Mouse (Mus musculus) frontal cortex, adult 2 months (tissue): ENCODE results near the gene Tmem260. TPM values are rescaled to one million over a fixed set of nuclear protein-coding genes. Genes with fewer than 3 reads are reported as not detected.
A peak's percentile ranks its signal among the peaks of the same experiment; 100 is the strongest.

Source experiments
- DNase-seq, 2 experiments: peaks; one replicate each; pipeline ENCODE4 v3.0.0; 2022; ENCODE audit warnings: low spot score in 1 of 2; ENCODE audit errors: extremely low spot score in 1 of 2
- polyA plus RNA-seq: library from polyadenylated mRNA; depleted of rRNA; stranded (reverse); fragments of >200 nt; gene quantifications from 2 replicates; pipeline ENCODE4 v1.2.3, GENCODE M21; 2012

Gene Tmem260
- polyA plus RNA-seq, 1 experiment: 20.3 TPM

DNA sequence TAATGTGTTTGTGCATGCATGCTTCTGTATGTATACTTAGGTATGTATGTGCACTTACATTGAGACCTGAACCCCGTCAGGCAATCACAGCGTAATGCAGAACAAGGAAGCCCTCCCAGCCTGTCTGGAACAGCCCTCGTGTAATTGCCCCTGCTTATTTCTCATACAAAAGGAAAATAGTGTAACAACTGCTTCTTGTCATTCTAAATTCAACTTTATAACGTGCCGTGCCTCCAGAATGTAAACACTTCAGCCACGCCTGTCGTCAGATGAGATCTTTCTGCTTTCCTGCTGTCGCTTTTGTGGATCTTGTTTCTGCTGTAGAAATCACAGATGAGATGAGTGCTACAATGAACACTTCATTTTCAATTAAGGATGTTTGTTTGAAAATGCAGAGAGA is 30.4 kb downstream of the Tmem260 start:
- no peak for DNase-seq

- DNase-seq: peak; percentile 35 to 58
These were observed 35.7 kb downstream of the Tmem260 start for GRCm38 (mm10) chr14:48481591-48481990.

DNA sequence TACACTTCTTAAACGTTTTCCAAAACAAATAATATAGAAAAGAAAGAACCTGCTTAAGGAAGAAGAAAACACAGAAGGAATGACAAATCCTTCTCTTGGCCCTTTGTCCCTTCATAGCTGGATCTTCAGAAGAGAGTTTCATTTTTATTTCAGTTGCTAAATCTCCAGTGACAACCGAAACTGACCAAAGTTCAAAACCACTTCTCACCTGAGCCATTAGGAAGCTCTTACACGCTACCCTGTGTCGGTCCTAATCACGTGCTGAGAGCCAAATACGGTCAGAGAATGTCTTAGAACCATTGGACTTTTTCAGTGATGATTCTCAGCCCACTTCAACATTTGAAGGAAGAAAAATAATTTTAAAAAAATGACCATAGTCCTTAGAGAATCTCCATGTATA is 36.8 kb downstream of the Tmem260 start:
- no peak for DNase-seq

GRCm38 (mm10) chr14:48493896-48494295 is 48.0 kb downstream of the Tmem260 start:
- DNase-seq: peak in 1 of 2 experiments; percentile 42

DNA sequence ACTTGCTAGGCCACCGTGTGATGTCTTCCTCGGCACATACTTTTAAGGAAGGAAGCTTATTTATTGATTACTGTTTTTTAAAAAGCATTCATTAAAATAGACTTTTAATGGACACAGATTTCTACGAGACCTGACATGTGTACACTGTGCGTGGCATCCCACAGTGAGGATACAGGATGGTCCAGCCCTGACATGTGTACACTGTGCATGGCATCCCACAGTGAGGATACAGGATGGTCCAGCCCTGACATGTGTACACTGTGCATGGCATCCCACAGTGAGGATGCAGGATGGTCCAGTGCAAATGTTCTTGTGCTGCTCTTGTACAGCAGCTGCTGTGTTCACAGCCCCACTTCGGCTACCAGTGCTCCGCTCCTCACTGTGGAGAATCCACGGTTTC is 56.6 kb downstream of the Tmem260 start:
- no peak for DNase-seq

DNA sequence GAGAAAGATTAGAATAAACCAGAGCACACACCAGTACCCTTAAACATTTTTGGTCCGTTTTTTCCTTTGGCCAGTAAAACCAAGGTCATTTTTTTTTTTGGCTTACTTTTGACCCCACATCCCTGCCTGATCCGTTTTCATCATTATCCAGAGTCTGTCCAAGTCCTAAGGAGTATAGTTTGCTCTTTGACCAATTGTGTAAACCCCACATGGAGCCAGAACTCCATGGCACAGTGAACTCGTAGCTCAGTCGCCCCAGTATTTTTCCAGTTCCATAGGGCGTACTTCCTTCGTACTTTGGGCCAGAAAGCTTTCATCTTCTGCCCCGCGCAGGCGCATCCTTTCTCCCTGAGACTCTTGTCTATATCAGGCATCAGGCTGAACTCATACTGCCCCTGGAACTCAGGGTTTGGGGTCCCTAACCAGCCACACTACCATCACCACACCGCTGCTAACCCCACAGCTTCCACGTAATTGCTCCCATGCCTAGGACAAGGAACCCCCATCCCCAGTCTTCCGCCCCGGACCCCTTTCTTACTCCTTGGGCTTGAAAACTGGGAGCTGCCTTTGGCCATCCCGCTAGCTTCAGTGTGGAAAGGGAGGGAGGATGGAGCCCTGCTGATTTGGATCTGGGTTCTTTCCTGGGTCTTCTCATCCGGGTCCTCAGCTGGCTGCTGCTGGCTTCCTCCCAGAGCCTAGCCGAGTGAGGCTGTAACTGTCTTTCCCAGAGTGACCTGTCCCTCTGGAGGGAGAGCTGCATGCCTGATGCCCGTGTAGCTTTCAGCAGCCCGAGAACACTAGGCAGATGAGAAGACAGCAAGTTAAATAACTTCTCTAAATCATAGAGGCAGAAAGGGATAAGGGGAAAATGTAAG is 58.0 kb downstream of the Tmem260 start:
- no peak for DNase-seq

- DNase-seq: no peak
These were observed 58.6 kb downstream of the Tmem260 start for GRCm38 (mm10) chr14:48504566-48504950.

DNA sequence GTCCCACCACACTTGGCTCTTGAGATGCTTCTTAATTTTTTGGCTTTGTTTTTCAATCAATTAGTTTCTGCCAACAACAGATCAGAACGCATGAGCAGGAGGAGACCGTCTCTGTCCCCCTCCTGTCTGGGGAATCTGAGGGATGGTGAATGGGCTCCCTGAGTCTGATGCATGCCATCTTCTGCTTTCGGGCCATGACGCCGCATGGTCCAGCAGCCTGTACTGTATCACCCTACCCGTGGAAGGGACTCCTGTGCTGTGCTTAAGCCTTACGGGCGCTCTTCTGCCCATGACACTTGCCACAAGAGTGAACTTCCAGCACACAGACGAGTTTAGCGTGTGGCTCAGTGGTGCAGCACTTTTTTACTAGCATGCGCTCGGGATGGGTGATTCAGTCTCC is 59.7 kb downstream of the Tmem260 start:
- DNase-seq: no peak

DNA sequence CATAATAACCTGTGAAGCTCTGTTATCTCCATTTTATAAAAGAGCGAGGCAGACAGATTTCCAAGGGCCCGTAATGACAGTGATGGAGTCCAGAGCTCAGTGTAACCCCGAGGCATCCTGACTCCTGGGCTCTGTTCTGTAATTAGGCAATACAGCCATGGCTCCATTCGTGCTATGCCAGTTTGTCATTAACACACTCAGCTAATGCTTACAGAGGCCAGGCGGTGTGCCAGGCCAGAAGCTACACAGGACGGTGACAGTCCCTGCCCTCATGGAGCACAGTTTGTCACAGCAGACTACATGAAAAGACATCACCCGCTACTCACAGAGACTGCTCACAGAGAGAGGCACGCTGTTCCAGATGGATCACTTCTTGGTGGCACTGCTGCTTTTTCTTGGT is 61.5 kb downstream of the Tmem260 start:
- DNase-seq: no peak

DNA sequence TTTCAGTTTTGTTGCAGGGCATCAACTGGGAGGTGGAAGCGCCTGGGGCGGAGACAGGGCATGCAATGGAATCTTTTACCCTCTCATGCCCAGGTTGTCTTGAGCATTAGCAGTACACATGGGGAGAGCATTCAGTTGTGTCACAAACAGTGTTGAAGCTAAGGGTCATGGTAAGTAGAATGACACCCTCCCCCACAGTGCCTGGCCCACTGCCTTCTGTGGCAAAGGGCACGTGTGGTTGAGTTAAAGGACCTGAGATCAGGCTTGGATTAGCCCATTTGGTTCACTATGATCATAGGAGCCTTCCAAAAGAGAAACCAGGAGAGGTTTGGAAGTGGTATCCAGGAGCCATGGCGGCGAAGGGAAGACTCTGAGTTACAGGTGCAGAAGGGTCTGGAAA is 63.2 kb downstream of the Tmem260 start:
- DNase-seq: no peak

DNA sequence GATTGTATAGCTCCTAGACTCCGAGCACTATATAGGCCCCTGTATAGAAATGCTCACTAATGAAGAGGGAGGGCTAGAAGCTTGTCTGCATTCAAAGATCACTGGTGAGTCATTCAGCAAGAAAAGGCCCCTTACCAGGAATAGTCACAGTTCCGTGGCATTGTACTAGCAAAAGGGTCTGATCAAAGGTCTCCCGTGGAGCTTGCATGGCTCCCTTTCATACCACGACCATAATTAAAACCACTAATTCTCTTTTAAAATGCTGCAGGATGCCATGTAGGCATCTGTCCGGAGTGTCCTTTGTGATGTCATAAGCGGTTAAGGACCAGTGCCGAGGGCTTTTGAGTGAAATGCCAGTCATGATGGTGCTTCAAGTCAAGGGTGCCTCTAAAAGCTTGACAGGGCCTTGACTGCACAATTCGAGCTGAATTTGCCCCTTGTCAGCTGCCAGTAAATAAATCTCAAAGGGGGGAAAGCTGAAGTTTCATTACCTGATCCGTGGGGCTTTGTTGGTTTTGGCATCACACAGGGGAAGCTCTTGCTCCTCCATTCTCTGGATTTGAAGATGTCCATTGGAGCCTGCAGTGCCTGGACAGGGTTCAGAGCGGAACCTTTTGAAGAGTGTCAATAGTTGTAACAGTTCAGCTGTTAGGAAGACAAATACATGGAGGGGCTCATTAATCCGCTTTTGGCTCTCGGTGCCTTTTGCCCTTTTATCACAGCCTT is 67.3 kb downstream of the Tmem260 start:
- DNase-seq: no peak

GRCm38 (mm10) chr14:48513824-48514493 is 68.0 kb downstream of the Tmem260 start:
- DNase-seq: no peak

GRCm38 (mm10) chr14:48514620-48515019 is 68.7 kb downstream of the Tmem260 start:
- no peak for DNase-seq

- DNase-seq: no peak
These were observed 69.6 kb downstream of the Tmem260 start for GRCm38 (mm10) chr14:48515538-48515937.

GRCm38 (mm10) chr14:48523361-48523760 is 77.4 kb downstream of the Tmem260 start:
- DNase-seq: no peak

DNA sequence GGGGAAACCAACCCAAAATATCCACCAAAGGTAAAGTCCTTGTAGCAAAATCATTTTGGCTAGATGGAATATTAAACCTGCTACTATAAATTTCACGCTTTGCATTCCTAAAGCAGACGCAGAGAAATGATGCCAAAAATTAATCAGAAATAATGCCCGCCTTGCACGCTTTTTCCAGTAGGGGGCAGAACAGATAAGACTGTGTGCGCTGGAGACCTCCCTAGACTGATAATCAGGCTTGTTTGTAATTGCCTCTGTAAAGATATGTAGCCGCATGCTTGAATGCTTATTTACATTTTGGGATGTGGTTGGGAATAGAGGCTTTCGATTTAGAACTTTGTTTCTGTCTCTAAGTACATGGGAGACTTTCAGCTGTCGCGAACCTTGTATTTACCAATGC is 78.2 kb downstream of the Tmem260 start:
- peak in 1 of 2 experiments; percentile 63 for DNase-seq

DNA sequence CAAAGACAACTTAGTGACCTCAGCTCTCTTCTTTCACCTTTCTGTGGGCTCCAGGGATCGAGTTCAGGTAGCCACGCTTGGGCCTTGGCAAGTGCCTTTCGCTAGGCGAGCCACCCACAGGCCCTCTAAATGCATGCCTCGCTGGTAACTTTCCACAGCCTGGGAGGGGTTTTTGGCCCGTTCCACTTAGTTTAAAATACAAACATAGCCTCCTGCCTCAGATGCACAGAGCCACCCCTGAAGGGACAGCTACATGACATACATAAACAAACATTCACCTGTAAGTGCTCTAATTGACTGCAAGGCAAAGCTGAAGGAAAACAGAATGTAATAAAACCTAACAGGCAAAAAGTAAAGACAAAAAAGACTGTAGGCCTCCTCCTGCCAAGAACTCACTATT is 79.1 kb downstream of the Tmem260 start:
- no peak for DNase-seq

GRCm38 (mm10) chr14:48530629-48531028 is 84.7 kb downstream of the Tmem260 start:
- DNase-seq: no peak

DNA sequence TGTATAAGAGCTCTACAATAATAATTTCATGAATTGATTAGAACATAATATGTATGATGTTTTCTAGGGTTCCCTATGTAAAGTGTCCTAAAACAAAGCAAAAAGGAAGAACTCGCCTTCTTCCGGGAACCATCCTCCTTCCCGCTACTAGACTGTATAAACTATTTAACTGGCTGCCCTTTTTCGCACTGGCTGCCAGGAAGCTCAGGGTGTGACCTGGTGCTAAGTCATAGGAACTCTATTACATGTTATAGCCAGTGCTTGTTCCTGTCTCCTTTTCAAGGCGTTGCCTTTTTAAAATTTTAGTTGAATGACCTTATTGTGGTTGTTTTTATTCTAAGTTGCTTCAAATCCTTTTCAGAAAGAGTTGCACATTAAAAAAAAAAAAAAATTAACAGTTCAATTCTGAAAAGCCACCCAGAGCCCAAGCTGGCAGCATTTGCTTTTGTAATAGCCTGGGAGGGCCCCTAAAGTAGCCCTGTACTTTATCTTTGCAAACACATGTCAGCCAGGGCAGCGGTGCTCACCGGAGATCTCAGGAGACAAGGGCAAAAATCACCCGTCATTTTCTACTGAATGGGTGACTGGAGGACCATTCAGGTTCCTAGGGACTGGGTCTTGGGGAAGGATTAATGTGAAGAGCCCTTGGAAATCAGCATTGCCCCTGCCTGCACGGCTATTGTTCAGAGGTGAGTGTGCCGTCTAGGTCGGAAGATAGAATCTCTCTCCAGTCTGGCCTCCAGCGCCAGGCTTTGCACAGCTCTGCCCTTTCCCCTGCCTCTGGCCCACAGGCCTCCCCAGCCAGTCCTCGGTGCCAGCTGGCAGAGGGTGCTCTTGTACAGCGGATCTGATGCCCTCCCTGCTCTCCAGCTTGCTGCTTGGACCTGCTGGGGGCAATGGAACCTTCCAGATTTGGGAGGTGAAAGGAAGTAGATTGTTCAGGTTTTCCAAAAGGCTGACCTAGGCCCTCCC is 92.2 kb downstream of the Tmem260 start:
- no peak for DNase-seq

DNA sequence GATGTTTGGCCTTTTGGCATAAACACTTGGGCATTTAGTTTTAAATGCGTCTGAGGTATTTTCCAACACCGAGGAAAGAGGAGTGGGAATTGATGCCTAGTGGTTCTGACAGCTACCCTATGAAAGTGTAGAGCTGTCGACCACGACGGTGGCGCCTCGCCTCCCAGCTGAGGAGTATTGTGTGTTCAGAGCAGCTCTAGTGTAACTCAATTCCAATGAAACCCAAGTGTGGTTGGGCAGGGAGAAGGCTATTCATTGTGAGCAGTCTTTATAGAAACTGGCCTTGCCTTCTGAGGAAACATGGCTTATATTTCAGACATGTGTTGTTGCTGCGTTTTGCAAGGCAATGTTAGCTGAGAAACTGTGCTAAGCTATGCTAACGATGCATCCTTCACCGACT is 99.2 kb downstream of the Tmem260 start:
- no peak for DNase-seq
